Mouse (Mus musculus): ENCODE data around the gene 2310034G01Rik.

The 2310034G01Rik gene

DNA sequence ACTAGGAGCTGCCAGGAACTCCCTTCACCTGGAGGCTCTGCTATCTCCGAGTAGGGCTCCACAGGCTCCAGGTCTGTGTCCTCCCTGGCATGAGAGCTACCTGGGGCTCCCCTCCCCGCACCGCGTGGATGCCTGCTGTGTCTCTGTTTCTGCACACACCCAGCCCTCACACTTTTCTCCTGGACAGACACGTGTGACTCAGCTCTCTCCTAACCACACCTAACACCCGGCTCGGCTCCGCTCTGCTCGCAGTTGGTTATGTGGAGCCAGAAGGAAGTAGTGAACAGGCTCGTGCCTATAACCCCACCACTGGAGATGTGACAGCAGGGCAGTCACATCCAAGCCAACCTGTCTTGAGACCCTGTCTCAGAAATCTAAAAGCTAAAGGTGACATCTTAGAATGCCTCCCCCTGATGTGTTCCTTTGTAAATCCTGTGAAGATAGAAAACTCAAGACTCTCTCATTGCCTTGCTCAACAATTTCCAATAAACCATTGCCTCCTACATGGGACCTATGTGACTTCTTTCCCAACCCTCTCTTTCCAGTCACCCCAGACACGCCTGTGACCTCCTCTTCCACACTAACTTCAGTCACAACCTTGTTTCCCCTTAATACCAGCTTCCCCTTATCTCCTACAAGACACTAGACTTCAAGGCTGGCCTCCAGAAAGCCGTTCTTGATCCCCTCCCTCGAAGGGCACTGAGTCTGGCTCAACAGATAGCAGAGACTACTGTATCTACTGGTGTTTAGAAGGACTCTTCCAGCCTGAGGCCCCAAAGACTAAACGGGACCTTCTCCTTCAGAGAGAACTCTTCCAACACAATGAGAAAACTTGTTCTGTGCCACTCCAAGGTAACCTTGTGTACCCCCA is 35.0 kb downstream of the 2310034G01Rik start:
- DNase-seq (ENCODE audit: low spot score in 2 of 2), result no peak

DNA sequence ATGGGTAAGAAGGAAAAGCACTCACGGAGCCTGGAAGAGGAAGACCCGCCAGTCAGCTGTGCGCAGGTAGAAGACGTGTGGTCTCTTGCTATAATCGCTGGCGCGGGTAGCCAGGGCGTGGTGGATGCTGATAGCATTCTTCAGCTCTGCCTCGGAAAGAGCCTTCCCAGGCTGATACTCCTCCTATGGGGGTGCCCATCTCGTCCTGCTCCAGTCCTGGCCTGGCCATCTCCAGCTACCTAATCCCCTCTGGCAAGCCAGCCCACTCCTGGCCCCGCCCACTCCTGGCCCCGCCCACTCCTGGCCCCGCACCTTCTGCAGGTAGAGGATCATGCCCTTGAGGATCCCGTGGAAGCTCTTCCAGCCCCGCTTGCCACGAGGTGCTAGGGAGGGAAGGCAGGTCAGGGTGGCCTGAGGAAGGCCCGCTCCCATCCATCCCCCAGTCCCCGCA is 35.9 kb downstream of the 2310034G01Rik start:
- no peak for DNase-seq (ENCODE audit: low spot score in 2 of 2)

DNA sequence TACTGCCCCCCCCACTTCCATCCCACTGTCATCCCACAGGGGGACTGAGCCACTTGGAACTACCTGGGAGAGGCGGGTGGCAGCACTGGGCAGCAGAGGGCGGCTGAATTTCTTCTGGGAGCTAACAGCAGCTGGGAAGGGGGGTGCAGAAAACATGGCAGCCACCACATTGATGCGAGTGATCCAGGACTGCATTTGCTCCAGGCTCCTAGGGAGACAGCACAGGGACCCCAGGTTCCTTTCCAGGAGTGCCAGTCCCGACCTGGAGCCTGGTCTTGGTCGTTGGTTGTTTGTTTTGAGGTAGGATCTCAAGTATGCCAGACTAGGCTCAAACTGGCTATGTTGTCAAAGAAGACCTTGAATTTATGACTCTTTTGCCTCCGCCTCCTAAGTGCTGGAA is 36.5 kb downstream of the 2310034G01Rik start:
- DNase-seq (ENCODE audit: low spot score in 2 of 2), result no peak

DNA sequence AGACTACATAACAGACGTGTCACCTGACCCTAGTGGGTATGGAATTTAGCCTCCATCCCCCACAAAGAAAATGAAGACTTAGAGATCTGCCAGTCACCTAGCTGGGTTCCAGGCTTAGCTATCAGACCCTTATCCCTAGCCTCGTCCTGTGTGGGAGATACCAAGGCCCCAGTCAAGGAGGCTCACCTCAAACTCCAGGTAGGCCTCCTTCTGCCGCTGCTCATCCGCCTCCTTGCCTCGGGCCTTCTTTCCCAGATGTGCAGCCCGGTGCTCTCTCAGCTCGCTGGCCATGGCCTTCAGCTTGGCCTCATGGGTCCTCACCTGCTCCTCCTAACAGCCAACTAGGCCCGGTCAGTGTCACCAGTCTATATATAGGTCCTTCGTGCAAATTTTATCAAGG is 37.0 kb downstream of the 2310034G01Rik start:
- no peak for DNase-seq (ENCODE audit: low spot score in 2 of 2)

DNA sequence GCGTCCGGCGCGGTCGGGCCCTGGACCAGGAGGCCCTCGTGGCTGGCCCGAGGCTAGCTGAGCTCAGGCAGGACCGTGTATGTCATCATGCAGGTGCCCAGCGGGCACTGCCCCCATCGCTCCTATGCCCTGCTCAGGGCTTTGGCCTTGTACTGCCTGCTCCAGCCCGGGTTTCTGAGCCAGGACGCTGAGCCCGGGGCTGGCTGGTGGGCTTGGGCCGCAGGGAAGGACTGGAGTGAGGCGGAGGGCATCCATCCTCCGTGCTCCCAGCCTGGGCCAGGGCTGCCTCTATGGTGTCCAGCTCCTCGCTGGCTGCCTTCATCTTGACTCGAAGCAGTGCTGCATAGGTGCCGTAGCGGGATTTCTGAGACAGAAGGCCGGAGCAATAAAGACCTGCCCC is 37.5 kb downstream of the 2310034G01Rik start:
- no peak for DNase-seq (ENCODE audit: low spot score in 2 of 2)

- DNase-seq (ENCODE audit: low spot score in 2 of 2), result no peak
Measured at GRCm38 (mm10) chr19:46311341-46311740, 38.8 kb downstream of the 2310034G01Rik start.

DNA sequence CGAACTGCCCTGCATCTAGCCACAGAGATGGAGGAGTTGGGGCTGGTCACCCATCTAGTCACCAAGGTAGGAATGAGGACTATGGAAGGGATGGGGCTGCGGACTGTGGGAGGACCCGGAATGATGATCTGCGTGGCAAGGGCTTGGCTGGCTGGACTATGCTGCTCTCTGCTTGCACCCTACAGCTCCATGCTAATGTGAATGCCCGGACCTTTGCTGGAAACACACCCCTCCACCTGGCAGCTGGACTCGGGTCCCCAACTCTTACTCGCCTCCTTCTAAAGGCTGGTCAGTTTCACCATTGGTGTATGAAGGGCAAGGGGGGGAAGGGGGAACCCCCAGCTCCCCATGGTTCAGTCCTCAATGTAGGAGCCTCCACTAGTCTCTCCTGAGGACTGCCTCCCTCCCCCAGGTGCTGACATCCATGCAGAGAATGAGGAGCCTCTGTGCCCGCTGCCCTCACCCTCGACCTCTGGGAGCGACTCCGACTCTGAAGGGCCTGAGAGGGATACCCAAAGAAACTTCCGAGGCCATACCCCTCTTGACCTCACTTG is 39.7 kb downstream of the 2310034G01Rik start:
- DNase-seq (ENCODE audit: low spot score in 2 of 2), result no peak

- DNase-seq (ENCODE audit: low spot score in 2 of 2), result no peak
Measured at GRCm38 (mm10) chr19:46309651-46310305, 40.3 kb downstream of the 2310034G01Rik start.

- peak; percentile 73 to 77 for DNase-seq (ENCODE audit: low spot score in 2 of 2)
Measured at GRCm38 (mm10) chr19:46308706-46309435, 41.2 kb downstream of the 2310034G01Rik start.

DNA sequence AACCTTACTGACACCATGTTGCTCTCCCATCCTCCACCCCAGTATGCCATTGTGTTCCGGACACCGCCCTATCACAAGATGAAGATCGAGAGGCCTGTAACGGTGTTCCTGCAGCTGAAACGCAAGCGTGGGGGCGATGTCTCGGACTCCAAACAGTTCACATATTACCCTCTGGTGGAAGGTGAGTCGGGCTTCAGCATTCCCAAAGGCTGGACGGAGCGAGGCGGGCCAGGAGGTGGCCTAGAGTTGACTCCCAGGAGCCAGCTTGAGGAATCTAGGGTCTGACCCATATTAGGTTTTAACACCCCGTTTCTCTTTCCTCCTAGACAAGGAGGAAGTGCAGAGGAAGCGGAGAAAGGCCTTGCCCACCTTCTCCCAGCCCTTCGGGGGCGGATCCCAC is 41.8 kb downstream of the 2310034G01Rik start:
- DNase-seq (ENCODE audit: low spot score in 2 of 2), result no peak

DNA sequence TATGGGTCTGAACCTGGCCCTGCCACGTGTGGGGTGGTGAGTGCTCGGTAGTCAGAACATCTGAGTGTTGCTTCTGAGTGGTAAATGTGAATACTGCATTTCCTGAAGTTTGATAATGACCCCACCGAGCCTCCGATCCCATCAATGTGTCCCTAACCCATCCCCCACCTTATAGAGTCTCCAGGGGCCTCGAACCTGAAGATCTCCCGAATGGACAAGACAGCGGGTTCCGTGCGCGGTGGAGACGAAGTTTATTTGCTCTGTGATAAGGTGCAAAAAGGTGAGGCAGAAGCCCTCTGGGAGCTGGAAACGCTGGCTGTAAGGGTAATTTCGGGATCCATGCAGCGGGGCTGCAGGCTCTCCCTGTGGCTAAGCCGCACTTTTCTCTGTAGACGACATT is 42.3 kb downstream of the 2310034G01Rik start:
- DNase-seq (ENCODE audit: low spot score in 2 of 2), result no peak

DNA sequence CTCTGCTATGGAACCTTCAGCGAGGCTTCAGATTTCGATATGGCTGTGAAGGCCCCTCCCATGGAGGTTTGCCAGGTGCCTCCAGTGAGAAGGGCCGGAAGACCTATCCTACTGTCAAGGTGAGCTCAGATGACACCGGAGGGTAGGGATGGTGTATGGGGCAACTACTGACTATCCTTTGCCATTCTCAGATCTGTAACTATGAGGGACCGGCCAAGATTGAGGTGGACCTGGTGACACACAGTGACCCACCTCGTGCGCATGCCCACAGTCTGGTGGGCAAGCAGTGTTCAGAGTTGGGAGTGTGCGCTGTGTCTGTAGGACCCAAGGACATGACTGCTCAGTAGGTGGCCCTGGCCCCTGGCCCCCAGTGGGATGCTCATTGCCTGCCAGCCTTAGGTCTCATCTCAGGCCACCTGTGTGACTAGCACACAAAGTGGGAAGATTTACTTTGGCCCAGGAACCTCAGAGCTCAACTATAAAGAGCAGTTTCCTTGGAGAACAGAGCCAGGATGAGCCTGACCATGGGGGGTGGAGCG is 43.3 kb downstream of the 2310034G01Rik start:
- no peak for DNase-seq (ENCODE audit: low spot score in 2 of 2)

- no peak for DNase-seq (ENCODE audit: low spot score in 2 of 2)
Measured at GRCm38 (mm10) chr19:46306268-46306610, 43.9 kb downstream of the 2310034G01Rik start.

- no peak for DNase-seq (ENCODE audit: low spot score in 2 of 2)
Measured at GRCm38 (mm10) chr19:46305432-46306267, 44.5 kb downstream of the 2310034G01Rik start.

DNA sequence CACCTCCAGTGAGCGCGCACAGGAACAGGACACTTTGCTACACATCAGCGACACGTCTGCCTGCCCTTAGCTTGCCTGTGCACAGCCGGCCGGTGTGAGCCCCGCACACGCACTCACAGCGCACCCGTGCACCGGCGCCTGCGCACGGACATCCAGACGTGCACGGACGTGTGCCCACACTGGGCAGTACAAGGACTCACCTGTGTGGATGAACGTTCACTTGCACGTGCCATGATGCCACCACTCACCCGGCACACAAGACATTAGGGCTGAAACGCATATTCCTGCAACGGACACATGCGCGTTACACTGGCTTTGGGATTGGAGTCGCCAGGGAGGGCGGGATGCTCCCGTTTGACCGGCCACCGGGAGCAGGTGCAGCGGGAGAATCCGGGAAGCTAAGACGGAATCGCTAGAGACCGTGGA is 45.2 kb downstream of the 2310034G01Rik start:
- DNase-seq (ENCODE audit: low spot score in 2 of 2), result no peak

DNA sequence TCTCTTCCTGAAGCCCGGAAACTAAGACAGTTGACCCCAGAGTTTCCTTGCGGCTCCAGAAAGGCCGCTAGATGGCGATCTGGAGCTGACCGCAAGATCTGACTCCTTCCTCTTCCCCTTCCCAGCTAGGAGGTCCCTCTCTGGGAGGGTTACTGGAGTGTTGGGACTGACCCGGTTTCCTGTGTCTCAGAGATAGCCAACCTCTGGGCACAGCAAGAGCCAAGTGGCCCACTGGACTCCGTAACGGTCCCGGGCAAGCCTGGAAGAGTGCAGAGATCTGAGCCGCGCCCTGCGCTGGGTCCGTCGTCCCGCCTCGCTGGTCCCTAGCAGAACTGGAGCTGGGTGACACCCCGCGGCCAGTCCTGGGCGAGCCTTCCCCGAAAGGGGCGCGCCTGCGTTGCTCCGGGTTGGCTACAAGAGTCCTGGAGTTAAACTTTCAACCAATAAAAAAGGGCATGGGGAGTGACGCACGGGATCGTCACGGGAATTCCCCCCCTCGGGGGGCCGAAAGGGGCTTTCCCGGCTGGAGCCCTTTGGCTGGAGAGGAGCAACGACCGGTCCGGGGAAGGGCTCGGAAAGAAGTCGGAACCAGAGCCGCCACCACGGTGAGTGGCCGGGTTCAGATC is 45.8 kb downstream of the 2310034G01Rik start, which contains the start of gene Nfkb2:
TSS of gene Nfkb2 (plus strand) at position 105 of the 626 bp plus-strand sequence.
- DNase-seq (ENCODE audit: low spot score in 2 of 2), result peak in 1 of 2 experiments; percentile 79

GRCm38 (mm10) chr19:46303251-46304215 is 46.6 kb downstream of the 2310034G01Rik start:
- no peak for DNase-seq (ENCODE audit: low spot score in 2 of 2)

GRCm38 (mm10) chr19:46302551-46302950 is 47.6 kb downstream of the 2310034G01Rik start:
- no peak for DNase-seq (ENCODE audit: low spot score in 2 of 2)
